Mouse (Mus musculus) left cerebral cortex, adult 11 months (tissue): ENCODE measurements around the gene Dtx3l.
"Not testable (repeated sequence)": the region's sequence is repeated elsewhere in the genome, so short reads cannot be mapped to it uniquely, and the experiment has no call there.

Experiments used
- DNase-seq: peaks from one replicate; pipeline ENCODE4 v3.0.0; 2022; ENCODE audit warnings: low spot score

The Dtx3l gene

DNA sequence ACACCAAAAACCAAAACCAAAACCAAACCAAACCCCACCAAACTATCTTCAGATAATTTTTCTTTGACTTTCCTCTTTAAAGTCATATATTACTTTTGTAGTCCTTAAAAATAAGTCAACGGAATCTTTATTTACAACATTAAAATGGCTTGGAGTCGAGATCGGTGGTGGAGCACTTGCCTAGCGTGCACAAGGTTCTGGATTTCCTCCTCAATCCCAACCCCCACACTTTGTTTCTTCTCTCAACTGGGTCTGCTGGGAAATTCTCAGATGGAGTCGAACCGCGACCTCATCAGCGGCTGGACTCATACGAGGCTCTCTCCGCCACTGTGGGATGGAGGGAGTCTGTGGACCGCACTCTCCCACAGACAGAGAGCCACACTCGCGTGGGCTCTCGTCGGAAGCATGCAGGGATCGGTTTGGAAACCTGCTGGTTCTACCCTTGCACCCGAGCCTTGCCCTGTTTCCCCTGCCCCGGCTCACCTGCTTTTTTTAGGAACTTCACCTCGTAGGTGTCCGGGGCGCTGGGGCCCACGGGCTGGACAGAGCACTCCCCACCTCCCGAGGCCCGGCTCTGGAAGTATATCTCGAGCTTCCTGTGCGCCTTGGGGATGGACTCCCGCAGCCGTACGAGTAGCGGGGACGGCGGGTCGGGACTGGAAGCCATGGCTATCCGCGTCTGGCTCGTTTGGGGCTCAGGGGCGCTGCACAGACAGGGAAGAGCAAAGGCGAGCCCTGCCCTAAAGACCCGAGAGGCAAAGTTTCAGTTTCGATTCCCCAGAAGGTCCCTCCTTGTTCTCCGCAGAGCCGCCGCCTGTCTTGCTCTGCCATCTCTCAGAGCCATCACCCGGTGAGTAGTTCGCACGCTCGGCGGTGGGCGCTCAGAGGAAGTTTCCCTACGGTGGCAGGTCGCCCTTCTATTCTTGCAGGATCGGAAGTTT lies at the start of gene Dtx3l, which contains the start of gene Parp9:
Dtx3l (minus strand) TSS at position 941 of the 941 bp plus-strand sequence.
Parp9 (plus strand) TSS at position 260 of the 941 bp plus-strand sequence.
- no peak for DNase-seq

DNA sequence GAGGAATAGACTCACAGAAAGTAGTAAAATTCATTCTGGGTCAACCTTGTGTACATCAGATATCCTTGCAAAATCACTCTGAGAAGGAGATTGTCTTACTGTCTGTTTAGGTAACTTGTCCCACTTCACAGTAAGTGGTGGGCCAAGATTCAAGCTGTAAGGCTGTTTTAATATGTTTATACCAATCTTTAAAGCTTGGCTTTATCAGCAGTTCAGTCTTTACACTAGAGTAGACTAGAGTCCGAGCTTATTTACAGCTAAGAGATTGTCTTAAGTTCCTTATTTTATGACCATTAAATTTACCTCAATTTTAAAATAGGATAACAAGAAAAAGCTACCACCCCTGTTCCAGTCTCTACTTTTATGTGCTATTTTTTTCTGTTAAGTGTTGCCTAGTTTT lies 49.0 kb upstream of the Dtx3l start:
- DNase-seq, result no peak

DNA sequence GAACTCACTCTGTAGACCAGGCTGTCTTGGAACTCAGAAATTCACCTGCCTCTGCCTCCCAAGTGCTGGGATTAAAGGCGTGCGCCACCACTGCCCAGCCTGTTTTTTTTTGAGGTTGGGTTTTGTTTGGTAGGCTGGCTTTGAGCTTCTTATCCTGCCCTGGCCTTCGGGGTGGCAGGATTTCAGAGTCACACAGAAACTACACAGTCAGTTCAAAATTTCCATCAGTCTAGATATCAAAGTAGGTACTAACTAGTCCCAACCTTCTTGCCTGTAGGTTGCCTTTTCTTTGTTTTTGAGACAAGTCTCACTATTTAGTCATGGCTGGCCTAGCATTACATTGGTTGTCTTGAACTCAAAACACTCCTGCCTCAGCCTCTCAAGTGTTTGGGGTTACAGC lies 45.5 kb upstream of the Dtx3l start:
- no peak for DNase-seq

DNA sequence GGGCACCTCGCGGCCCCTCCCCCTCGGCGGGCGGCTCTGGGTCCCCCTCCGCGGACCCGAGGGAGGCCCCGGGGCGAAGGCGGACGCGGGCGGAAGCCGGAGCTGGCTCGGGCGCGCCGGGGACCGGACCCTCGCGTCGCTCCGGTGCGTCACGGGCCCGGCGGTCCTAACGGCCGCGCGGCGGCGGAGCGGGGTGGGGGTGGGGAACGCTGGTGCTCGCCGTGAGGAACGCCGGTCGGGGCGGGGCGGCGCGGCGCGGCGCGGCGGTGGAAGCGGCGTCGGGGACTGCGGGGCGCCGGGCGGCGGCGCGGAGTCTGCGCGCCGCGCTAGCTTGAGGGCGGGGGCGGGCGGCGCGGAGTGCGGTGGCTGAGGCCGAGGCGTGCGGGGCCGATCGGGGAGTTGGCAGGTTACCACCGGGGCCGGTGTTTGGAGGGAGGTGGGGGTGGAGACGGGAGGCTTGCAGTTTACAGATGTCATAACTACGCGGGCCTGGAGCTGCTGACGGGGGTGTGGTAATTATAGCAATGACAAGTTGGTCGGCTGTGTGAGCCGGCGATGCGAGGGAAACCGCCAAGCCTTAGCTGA lies 44.7 kb upstream of the Dtx3l start:
- DNase-seq, result peak; percentile 41

DNA sequence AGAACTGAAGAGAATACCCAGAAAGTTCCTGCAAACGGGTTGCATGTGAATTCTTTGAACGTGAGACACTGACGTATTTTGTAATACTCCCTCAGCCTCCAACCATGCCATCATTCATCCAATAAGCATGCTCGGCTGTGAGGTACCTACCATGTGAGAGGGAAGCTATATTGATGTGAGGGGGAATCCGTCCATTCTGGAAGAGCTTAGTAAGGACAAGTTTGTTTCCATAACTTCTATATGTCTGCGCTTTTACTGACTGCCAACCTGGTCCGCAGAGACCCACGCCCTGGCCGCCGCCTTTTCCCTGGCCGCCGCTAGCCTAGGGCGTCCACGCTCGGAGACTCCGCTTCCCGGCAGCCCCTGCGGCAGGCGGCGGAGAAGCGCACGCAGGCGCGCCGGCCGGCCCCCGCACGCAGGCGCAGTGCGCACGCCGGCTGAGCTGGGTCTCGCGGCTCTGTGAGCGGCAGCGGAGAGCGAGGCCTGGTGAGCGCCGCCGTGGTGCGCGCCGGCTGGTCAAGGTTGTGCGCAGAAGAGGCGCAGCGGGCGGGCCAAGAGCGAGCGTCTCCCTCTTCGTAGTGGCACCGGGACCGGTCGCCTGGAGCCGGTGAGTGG lies 44.1 kb upstream of the Dtx3l start:
- DNase-seq, result peak; percentile 85

DNA sequence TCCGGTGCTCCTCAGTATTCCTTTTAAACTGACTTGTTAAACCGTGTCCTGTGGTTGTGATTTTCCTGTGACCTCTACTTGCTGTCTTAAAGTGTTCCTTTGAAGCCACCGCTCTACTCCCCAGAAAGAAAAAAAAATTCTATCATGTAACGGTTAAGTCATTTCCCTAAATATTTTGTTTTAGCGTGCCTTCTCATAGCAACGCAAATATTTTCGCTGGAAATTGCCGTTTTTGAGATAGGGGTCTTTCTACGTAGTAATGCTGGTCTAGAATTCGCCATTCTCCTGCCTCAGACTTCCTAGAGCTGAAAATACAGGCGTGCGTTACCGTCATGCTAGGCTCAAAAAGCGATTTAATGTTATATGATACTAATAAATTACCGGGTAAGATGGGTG lies 43.6 kb upstream of the Dtx3l start:
- no peak for DNase-seq

DNA sequence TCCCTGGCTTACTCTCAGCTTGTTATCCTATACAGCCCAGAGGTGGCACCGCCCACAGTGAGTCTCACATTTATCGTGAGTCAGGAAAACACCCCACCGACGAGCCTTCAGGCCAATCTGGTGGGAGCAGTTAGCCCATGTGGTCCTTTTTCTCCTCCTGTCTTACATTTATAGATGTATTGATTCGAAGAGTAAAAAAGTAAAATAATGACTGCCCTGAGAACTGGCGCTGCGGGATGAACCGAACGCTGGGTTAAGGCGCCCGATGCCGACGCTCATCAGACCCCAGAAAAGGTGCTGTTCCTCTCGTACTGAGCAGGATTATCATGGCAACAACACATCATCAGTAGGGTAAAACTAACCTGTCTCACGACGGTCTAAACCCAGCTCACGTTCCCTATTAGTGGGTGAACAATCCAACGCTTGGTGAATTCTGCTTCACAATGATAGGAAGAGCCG lies 42.4 kb upstream of the Dtx3l start:
- DNase-seq, result peak; percentile 100

DNA sequence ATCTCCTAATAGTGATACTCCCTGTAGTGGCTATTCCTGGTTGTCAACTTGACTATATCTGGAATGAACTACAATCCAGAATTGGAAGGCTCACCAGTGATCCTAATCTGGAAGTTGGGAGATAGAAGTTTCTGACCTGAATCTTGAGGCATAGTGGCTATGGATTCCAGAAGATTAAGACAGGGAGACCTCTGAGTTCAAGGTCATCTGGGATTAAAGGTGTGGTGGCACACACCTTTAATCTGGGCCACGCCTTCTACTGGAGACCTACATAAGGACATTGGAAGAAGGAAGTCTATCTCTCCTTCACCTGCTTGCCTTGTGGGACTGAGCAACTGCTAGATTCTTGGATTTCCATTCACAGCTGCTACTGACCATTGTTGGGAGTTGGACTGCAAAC lies 39.5 kb upstream of the Dtx3l start, which contains the start of gene Kpna1:
Kpna1 (plus strand) TSS at position 301 of the 400 bp plus-strand sequence.
- DNase-seq, result not testable (repeated sequence)

DNA sequence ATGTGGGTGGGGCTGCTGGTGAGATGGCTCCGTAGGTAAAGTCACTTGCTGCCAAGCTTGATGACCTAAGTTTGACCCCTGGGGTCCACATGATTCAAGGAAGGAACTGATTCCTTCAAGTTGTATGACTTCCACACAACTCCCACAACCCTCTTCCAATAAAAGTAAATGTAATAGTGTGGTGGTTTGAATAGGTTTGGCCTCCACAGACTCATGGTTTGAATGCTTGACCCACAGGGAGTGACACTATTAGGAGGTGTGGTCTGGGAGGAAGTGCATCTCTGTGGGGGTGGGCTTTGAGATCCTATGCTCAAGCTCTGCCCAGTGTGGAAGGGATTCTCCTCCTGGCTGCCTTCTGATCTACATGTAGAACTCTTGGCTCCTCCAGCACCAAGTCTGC lies 35.1 kb upstream of the Dtx3l start:
- DNase-seq, result no peak

DNA sequence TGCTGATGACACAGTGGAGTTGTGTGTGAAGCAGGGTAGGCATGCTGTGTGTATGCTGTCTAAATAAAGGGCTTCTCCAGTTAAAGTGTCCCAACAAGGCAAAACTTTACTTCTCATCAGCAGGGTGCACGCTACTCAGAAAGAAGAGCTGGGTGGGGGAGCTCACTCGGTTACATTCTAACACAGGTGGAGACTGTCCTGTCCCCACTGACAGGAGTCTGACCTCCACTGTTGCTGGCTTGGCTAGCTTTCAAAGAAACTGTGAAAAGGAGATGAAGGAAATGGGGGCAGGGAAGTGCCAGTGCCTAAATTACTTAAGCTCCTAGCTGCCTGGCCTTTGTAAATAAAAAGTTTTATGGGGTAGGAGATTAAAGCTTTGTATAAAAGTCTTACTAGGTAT lies 29.2 kb upstream of the Dtx3l start:
- no peak for DNase-seq

DNA sequence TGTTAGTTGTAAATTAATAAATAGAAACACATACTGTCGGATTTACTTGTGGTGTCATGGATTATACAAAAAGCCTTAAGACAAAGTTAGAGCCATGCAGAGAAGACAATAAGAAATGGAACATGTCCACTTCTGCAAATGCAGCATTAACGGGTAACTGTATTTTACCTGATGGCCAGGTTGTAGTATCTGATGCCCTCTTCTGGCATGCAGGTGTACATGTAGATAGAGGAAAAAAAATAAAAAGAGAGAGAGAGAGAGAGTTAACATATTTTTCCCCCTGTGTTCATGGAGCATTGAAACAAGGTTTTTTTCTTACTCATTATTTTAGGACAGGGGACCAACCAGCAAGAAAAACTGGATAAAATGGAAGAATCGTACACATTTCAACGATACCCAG lies 28.4 kb upstream of the Dtx3l start:
- no peak for DNase-seq

DNA sequence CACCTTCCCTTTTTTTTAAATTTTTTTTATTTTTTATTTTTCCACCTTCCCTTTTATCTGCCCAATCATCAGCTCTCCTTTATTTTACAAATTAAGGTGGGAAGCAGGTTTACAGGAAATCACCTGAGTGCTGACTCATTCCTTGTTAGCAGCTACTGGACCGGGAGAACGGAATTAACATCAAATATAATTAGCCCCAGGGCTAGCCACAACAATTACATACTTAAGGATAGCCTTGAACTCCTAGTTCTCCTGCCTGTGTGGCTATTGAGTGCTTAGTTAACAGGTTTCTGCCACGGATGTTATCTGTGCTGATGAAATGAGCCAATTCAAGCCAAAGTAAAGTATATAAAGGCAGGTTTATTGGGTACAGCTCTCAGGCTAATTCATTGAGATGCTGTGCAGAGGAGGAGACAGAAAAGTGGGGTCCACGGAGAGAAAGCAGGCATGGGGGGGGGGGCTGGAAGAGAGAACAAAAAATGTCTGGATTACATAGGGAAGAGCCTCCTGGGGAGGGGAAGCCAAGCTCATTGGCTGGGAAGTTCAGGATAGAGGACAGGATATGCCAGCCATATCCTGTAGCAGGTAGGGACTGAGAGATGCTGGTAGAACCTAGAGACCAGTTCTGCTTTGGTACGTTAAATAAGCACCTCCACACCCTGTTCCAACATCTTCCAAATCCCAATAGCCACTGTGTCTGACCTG lies 27.6 kb upstream of the Dtx3l start:
- DNase-seq, result no peak

DNA sequence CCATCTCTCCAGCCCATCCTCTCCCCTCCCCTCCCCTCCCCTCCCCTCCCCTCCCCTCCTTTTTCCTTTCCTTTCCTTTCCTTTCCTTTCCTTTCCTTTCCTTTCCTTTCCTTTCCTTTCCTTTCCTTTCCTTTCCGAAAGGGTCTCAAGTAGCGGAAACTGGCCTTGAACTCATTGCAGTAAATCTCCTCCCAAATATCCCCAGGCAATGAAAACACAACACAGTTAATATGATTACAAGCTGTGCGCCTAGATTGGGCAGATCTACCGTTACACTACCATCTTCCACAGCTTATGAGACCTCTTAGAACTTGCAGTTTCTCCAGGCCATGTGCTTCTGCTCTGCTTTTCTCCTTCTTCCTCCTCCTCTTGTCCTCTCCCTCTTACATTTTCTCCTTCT lies 27.0 kb upstream of the Dtx3l start:
- DNase-seq, result not testable (repeated sequence)

DNA sequence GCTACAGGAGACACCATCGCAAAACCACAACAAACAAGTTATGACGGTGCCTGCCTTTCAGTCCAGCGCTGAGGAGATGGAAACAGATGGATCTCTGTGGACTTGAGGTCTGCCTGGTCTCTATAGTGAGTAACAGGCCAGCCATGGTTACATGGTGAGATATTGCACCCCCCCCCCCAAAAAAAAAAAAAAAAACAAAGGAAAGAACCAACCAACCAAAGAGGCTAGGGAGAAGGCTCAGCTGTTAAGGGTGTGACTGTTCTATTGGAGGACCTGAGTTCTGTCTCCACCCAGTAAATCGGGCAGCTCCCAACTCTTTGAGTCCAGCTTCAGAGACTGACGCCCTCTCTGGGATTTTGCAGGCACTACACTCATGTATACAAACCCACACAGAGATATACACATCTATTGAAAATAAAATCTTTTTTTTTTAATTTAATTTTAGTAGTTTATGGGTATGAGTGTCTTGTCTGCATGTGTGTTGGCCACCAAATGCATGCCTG lies 13.7 kb upstream of the Dtx3l start:
- DNase-seq, result no peak

DNA sequence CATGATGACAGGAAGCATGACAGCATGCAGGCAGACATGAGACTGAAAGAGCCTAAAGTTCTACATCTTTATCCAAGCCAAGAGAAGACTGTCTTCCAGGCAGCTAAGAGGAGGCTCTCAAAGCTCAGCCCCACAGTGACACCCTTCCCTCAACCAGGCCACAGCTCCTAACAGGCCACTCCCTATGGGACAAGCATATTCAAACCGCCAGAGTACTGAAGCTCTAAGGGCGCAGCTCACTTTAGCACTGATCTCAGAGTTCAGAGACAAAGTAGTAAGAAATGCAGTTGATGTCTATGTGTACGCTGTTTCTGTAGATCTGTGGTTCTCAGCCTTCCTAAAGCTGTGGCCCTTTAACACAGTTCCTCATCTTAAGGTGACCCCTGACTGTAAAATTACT lies 12.3 kb upstream of the Dtx3l start:
- DNase-seq, result no peak

DNA sequence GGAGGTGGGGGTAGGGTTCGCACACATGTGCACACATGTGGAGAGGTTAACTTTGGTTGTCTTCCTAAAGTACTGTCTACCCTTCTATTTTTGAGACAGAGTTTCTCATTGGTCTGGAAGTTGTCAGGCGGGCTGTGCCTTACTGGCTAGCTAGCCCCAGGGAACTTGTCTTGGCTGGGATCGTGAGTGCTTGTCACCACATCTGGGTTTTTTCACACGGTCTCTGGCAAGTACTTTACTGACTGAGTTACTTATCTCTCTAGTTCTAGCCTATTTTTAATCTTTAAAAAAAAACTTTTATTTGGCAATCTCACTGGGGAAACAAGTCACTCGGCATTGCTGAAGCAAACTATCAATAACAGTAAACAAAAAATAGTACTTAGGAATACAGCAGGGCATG lies 10.3 kb upstream of the Dtx3l start:
- DNase-seq, result no peak

DNA sequence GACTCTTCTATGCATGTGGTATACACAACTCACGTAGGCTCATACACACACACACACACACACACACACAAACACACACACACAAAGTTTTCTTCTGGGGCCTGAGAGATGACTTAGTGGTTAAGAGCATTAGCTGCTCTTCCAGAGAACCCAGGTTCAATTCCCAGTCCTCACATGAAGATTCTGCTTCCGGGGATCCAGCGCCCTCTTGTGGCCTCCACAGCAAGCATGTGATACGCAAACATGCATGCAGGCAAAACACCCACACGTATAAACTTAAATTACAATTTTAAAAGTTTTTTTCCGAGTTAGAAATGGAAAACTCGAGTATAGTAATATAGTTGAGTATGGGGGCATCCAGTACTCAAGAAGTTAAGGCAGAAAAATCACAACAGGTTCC lies 2.4 kb upstream of the Dtx3l start:
- no peak for DNase-seq

DNA sequence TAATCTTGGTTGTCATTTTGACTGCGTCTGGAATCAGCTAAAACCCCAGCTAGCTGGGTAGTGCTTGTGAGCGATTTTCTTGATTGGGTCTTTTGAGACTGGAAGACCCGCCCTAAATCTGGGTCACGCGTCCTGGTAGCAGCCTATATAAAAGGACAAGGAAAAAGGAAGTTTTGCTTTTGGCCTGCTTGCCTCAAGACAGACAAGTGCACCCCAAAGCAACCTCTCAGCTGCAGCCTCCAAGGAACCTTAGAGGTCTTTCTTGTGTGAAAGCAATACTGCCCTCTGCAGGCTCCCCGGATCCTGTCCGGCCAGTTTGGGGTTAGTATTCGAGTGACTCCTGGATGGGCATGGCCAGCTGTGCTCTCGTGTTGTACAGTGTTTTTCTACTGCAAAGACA lies 739 bp upstream of the Dtx3l start:
- DNase-seq, result peak; percentile 63

DNA sequence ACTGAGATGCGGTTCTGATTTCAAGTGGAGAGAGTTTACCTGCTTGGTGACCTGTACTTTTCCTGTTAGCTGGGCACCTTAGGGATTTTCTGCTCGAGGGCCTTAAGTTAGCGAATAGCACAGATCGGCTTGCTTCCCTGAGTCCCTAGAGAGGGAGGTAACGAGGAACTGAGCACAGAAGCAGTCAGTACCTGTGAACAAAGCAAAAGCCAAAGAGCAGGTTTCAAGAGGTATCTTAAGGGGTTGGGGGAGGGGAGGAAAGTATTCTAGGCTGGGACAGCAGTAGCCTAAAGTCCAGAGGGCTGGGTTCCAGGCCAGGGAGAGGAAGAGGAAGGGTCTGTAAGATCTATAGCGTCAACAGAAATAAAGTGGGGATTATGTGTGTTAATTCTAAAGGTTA lies 310 bp upstream of the Dtx3l start:
- DNase-seq, result no peak

DNA sequence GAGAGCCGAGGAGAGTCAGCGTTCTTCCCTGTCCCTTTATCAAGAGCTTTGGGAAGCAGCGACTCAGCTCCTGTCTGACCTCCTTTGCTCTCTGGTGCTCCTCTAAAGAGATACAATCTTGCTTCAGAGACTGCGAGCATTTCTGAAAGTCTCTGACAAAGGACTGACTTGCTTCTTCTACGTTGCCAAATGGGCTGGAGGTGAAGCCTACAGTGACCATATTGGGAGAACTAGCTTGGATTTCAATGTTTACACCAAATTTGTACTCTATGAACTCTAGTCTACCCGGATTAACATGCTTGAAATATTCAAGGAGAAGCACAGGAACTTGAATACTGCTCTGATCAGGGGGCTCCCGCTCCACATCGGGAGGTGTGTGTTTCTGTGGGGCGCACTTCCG lies 5.8 kb downstream of the Dtx3l start:
- no peak for DNase-seq

DNA sequence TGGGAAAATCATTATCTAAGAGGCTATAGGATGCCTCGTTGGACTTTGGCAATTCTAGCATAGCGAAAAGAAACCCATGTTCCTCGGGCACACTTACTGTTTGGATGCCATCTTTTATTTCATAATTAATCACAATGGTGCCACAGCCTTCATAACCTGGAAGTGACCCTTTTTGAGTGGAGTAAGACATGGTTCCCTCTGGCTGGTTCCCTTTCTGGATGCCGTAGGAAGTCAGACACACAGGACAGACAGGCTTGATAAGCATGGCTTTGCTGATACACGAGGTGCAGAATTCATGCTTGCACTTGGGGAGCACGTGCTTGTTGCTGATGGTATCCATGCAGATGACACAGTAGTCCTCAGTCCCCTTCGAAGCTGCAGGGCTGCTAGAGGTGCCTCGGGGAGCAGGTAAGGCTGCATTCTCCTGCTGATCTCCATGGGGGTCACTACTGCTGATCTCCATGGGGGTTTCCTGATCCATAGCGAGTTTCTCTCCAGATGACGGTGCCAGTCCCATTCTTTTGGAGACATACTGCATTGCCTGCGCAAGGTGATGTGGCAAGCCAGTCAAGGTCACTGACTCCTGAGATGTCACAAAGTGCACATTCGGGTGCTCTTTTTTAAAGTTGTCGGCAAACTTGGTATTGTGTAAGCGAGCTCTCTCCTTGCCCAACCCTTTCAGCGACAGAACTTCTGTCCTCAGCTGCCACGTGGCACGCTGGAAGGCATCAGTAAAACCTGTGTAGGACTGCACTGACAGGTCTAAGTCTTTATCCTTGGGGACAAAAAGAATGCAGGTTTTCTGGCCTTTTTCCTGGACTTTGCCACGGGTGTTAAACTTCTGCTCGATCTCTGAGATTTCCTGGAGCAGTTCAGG lies 6.5 kb downstream of the Dtx3l start:
- DNase-seq, result no peak
